Mouse (Mus musculus) forebrain, postnatal 0 days (tissue): ENCODE data around the gene Ube2n. TPM values are rescaled to one million over a fixed set of nuclear protein-coding genes. Genes with fewer than 3 reads are reported as not detected.
A peak's percentile ranks its signal among the peaks of the same experiment; 100 is the strongest.

Source experiments
- ATAC-seq: fragments of 200-750 bp; cut with Nextera tagmentation; 2 replicates; pipeline ENCODE4 v1.8.0; 2017; ENCODE audit warnings: mild to moderate bottlenecking, moderate library complexity
- DNase-seq: peaks from one replicate; pipeline ENCODE4 v3.0.0-alpha.2; 2015
- H3K27ac ChIP-seq: fragments of 300-500 bp; sonication (generic); 2 replicates; pipeline ENCODE4 v1.5.1; 2014; ENCODE audit warnings: low read depth, mild to moderate bottlenecking, antibody characterized with exemption, low read length, moderate library complexity, mixed read lengths
- H3K27me3 ChIP-seq: fragments of 300-500 bp; sonication (generic); 2 replicates; pipeline ENCODE4 v1.6.1; 2014; ENCODE audit warnings: mild to moderate bottlenecking, low read length, mixed read lengths; ENCODE audit not compliant: insufficient read depth
- H3K36me3 ChIP-seq: fragments of 300-500 bp; sonication (generic); 2 replicates; pipeline ENCODE4 v1.6.1; 2014; ENCODE audit warnings: mild to moderate bottlenecking, moderate library complexity; ENCODE audit not compliant: insufficient read depth
- H3K4me1 ChIP-seq: fragments of 300-500 bp; sonication (generic); 2 replicates; pipeline ENCODE4 v1.6.1; 2014; ENCODE audit warnings: antibody characterized with exemption; ENCODE audit not compliant: insufficient read depth
- H3K4me2 ChIP-seq: fragments of 300-500 bp; sonication (generic); 2 replicates; pipeline ENCODE4 v1.6.1; 2014; ENCODE audit warnings: low read depth, mild to moderate bottlenecking, moderate library complexity
- H3K4me3 ChIP-seq: fragments of 300-500 bp; sonication (generic); 2 replicates; pipeline ENCODE4 v1.5.1; 2014; ENCODE audit warnings: low read depth, low read length, mixed read lengths
- H3K9ac ChIP-seq: fragments of 300-500 bp; sonication (generic); 2 replicates; pipeline ENCODE4 v1.6.1; 2014; ENCODE audit warnings: mild to moderate bottlenecking
- H3K9me3 ChIP-seq: fragments of 300-500 bp; sonication (generic); 2 replicates; pipeline ENCODE4 v1.6.1; 2016; ENCODE audit warnings: low read length
- CTCF ChIP-seq: sonication (generic); IDR thresholded peaks from 2 replicates; pipeline ENCODE4 v1.5.1; 2016; ENCODE audit warnings: antibody characterized with exemption, control low read depth, low read depth
- WGBS: fragments of 180-500 bp; shearing (Covaris S2); extraction: QIAGEN DNeasy Blood & Tissue Kit; methylation state at CpG from one replicate; pipeline ENCODE4 v1.1.7; 2014; 5-methylcytosine and 5-hydroxymethylcytosine counted together
- polyA plus RNA-seq: library from polyadenylated mRNA; unstranded; fragments of >200 nt; fragmentation: Nextera tagmentation; extraction: Ambion mirVana; gene quantifications from 2 replicates; pipeline ENCODE4 v1.2.1, GENCODE M21; 2015
- total RNA-seq: library from RNA; depleted of rRNA; stranded (reverse); fragments of >200 nt; gene quantifications from 2 replicates; pipeline ENCODE4 v1.2.3, GENCODE M21; 2014

Gene Ube2n
- total and polyA plus RNA-seq, 2 experiments from 2014 or later, result 275 to 333 TPM

DNA sequence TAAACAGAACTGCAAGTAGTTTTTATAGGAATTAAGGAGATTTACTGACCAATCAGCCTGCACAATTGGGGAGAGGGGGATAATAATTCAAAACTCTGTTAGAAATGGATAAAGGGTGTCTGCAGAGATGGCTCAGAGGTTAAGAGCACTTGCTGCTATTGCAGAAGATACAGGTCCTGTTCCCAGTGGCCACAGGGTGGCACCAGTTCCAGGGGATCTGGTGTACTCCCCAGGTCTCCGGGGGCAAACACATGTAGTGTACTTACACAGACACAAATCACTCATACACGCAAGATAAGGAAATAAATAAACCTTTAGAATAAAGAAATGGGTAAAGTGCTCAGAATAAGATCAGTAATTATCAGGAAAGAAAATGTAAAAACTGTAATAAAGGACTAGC, 25.3 kb upstream of the Ube2n start:
- H3K4me1 ChIP-seq, result no peaks in the 10 kb centered on the region
- H3K9ac ChIP-seq, result no peak overlapping the region
- H3K4me2 ChIP-seq, result no peak overlapping the region
- peak; percentile 57 for TF ChIP-seq CTCF
- peaks cover 82% of the 10 kb centered on the region for H3K36me3 ChIP-seq
- DNase-seq (no peak), ATAC-seq (no peak)
- H3K27me3 ChIP-seq, result no peaks in the 10 kb centered on the region
- no peak overlapping the region for H3K4me3 ChIP-seq
- 75% methylated on average over 2 of the region's 2 CpGs for WGBS
- H3K9me3 ChIP-seq, result no peaks in the 10 kb centered on the region
- H3K27ac ChIP-seq, result no peak overlapping the region

DNA sequence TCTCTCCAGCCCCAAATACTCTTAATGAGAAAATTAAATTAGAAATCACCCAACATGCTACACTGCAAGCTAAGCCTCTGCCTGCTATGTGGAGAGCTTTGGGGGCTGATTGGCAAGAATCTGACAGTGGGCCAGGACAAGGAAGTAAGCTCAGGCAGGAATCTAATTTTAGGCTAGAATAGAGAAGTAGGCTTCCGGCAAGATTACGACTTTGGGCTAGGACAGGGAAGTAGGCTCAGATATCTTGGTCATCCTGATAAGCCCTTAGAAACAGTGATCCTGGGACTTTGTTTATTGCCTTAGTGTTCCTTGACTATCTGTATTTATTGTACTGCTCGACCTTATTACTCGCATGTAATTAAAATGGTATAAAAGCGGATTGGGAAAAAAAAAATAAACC, 20.7 kb upstream of the Ube2n start:
- H3K27me3 ChIP-seq, result no peaks in the 10 kb centered on the region

DNA sequence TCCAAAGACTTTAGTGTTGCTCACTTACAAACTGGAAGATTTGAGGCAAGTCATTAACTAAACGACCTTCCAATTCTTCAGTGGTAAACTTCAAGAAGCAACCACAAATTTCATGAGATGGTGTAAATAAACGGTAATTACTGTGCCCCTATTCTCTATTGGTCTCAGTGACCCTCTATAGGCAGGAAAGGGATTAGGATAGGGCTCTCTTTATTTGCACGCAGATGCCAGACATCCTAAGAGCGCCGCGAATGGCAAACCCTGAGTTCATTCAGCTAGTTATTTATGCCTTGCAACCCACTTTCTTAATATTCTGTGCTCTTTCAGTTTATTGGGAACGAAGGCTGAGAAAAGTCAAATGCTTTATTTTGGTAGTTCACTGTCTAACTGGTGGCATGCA, 13.9 kb upstream of the Ube2n start:
- Histone ChIP-seq H3K4me2 (peak overlapping the region; percentile 58), H3K36me3 (peaks cover 7% of the 10 kb centered on the region; the same call in 1 of the 2 replicates), H3K27me3 (no peaks in the 10 kb centered on the region), H3K9ac (peak overlapping the region; percentile 77), H3K4me1 (0 out of 2 replicates have a peak, but pooled peaks cover 6% of the 10 kb centered on the region), H3K9me3 (no peaks in the 10 kb centered on the region), H3K4me3 (peak overlapping the region; percentile 86), H3K27ac (peak overlapping the region; percentile 86; the same call in 1 of the 2 replicates)
- WGBS, result 1% methylated on average over 7 of the region's 7 CpGs
- DNase-seq (no peak), ATAC-seq (no peak)
- 0 out of 2 replicates have a peak, but pooled peaks have one; percentile 16 for TF ChIP-seq CTCF

More for the DNA sequence above, 20.7 kb upstream of the Ube2n start:
- Histone ChIP-seq H3K27ac (no peak overlapping the region), H3K4me1 (no peaks in the 10 kb centered on the region), H3K4me3 (no peak overlapping the region), H3K9me3 (no peaks in the 10 kb centered on the region), H3K36me3 (peaks cover 49% of the 10 kb centered on the region), H3K9ac (no peak overlapping the region), H3K4me2 (no peak overlapping the region)
- no peak for TF ChIP-seq CTCF
- WGBS, result 94% methylated on average over 5 of the region's 5 CpGs
- DNase-seq (no peak), ATAC-seq (no peak)

DNA sequence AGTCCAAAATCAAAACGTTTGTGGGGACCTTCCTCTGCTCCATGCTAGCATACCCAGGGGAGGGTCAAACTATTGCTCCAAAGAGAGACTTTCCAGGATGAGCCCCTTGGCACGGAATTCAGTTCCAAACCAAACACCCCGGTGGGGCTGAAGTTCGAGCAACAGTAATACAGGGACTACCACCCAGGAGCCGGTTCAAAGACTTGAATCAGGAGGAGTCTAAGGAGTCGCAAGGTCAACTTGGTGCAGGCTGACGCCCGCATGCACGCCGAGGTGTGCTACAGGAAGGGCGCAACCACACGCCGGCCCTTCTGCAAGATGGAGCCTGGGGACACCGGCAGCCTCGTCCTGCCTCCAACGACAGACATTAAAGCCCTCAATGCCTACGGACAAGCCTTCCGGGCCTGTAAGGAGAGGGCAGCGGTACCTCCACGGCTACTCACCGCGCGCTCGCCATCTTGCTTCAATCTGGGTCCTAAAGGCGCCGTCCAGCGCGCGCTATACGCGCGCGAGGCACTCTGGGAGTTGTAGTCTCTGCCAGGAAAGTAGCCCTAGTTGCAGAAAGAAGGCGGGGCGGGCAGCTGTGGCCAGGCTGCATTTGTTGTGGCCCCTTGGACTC, 13.4 kb upstream of the Ube2n start, which contains the start of gene Mrpl42:
Gene Mrpl42 (minus strand): TSS at position 478 of the 619 bp plus-strand sequence.
- peaks cover 7% of the 10 kb centered on the region; the same call in 1 of the 2 replicates for H3K36me3 ChIP-seq
- H3K4me1 ChIP-seq, result 0 out of 2 replicates have a peak, but pooled peaks cover 6% of the 10 kb centered on the region
- peak within 1 kb of the TSS; percentile 58 for H3K4me2 ChIP-seq
- peak; percentile 89 for DNase-seq
- peak within 1 kb of the TSS; percentile 86 for H3K27ac ChIP-seq
- TF ChIP-seq CTCF, result no peak
- no peaks in the 10 kb centered on the region for H3K27me3 ChIP-seq
- H3K4me3 ChIP-seq, result peak within 1 kb of the TSS; percentile 86
- WGBS, result under 1% methylated on average over 35 of the region's 35 CpGs
- H3K9me3 ChIP-seq, result no peaks in the 10 kb centered on the region
- peak within 1 kb of the TSS; percentile 77 for H3K9ac ChIP-seq
- ATAC-seq, result peak; percentile 98

DNA sequence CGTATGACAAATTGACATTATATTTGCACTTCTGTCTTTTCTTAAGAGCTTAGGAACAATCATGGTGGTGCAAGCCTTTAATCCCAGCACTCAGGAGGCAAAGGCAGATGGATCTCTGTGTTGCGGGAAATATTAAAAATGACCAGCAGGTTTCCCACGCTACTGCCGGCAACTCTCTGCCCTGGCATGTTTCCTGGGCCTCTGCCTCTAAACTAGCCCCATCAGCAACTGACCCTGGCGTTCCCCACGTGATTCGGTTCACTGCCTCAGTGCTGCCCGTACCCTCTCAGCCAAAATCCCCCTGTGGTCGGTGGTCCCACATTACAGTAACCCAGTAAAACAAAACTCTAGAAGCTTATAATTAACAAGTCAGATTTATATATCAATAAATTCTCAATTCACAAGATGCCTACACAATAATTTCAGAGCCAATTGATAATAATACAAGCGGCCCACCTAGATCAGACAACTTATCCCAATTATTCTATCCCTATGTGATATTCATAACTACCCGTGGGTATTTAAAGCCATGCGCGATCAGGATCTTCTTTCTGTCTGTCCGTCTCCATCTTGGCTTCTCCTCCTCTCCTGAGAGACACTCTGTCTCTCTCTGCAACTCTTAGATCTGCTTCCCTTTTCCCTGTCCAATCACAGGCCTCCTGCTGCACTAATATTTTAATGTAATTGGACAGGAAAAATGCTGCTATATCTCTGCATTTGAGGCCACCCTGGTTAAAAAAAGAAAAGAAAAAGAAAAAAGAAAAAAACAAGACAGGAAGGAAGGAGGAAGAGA, 11.3 kb upstream of the Ube2n start:
- 88% methylated on average over 14 of the region's 14 CpGs for WGBS
- Histone ChIP-seq H3K27me3 (no peaks in the 10 kb centered on the region), H3K4me2 (no peak overlapping the region), H3K4me3 (no peak overlapping the region), H3K36me3 (no peaks in the 10 kb centered on the region), H3K4me1 (0 out of 2 replicates have a peak, but pooled peaks cover 6% of the 10 kb centered on the region), H3K9me3 (no peaks in the 10 kb centered on the region), H3K27ac (no peak overlapping the region), H3K9ac (no peak overlapping the region)
- no peak for DNase-seq
- ATAC-seq, result no peak
- TF ChIP-seq CTCF, result no peak

DNA sequence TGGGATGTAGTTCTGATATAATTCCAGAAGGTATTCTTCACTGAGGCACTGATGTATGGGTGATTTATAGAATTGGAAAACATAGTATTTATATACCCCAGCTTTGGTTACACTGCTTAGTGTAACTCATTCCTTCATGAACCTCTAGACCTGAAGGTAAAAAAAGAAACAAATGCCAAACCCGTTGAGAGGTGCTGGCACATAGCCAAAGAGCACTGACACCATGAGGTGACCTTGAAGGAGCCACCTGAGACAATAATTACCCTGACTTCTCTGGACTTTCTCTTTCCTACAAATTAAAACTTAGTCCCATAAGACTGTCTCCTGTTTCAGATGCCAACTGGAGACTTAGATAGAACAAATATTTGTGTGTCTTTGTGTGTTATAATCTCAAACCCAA, 10.6 kb upstream of the Ube2n start:
- Histone ChIP-seq H3K27me3 (no peaks in the 10 kb centered on the region), H3K9me3 (no peaks in the 10 kb centered on the region), H3K27ac (no peak overlapping the region), H3K4me2 (no peak overlapping the region), H3K4me1 (0 out of 2 replicates have a peak, but pooled peaks cover 6% of the 10 kb centered on the region), H3K9ac (no peak overlapping the region), H3K4me3 (no peak overlapping the region), H3K36me3 (no peaks in the 10 kb centered on the region)
- ATAC-seq (no peak), DNase-seq (no peak)
- 21% methylated on average over 1 of the region's 1 CpGs for whole genome bisulfite sequencing
- no peak for TF ChIP-seq CTCF

DNA sequence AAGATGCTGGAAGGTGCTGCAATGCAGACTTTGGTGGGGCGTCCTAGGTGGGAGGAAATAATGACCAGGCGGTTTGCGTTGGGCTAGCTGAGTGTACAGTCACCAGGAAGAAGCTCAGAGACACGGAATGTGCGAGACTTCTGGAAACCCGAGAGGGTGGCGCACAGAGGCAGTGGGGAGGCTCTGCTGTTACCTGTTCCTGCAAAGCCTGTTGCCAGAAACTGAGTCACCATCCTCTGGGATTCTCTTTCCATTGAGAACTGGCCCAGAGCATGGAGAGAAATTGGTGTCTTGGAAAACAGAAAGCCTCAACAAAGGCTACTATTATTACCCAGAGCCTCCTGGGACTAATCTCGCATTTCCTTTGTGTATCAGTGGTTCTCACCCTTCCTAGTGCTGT, 6.8 kb upstream of the Ube2n start:
- no peaks in the 10 kb centered on the region for H3K9me3 ChIP-seq
- no peak for TF ChIP-seq CTCF
- no peaks in the 10 kb centered on the region for H3K27me3 ChIP-seq
- no peak for ATAC-seq
- H3K4me2 ChIP-seq, result no peak overlapping the region
- H3K27ac ChIP-seq, result no peak overlapping the region
- no peak overlapping the region for H3K9ac ChIP-seq
- 84% methylated on average over 8 of the region's 8 CpGs for WGBS
- DNase-seq, result no peak
- no peak overlapping the region for H3K4me3 ChIP-seq
- no peaks in the 10 kb centered on the region for H3K4me1 ChIP-seq
- no peaks in the 10 kb centered on the region for H3K36me3 ChIP-seq
